Mouse (Mus musculus) embryonic facial prominence, embryonic 15.5 days (tissue): ENCODE measurements around the gene Grm3. TPM values are rescaled to one million over a fixed set of nuclear protein-coding genes. Genes with fewer than 3 reads are reported as not detected.

Experiments
- ATAC-seq: fragments of 200-750 bp; cut with Nextera tagmentation; 2 replicates; pipeline ENCODE4 v1.8.0; 2017; ENCODE audit warnings: low read depth, moderate TSS enrichment; ENCODE audit not compliant: insufficient number of reproducible peaks, low FRiP score, low TSS enrichment
- H3K27ac ChIP-seq: fragments of 300-500 bp; sonication (generic); replicated peaks from 2 replicates; pipeline ENCODE4 v1.5.1; 2015; ENCODE audit warnings: mild to moderate bottlenecking, inconsistent platforms
- H3K27me3 ChIP-seq: fragments of 300-500 bp; sonication (generic); 2 replicates; pipeline ENCODE4 v1.6.1; 2015; ENCODE audit warnings: inconsistent platforms
- H3K36me3 ChIP-seq: fragments of 300-500 bp; sonication (generic); 2 replicates; pipeline ENCODE4 v1.6.1; 2015; ENCODE audit warnings: mild to moderate bottlenecking, inconsistent platforms
- H3K4me1 ChIP-seq: fragments of 300-500 bp; sonication (generic); 2 replicates; pipeline ENCODE4 v1.6.1; 2015; ENCODE audit warnings: inconsistent platforms
- H3K4me2 ChIP-seq: fragments of 300-500 bp; sonication (generic); replicated peaks from 2 replicates; pipeline ENCODE4 v1.6.1; 2015; ENCODE audit warnings: mild to moderate bottlenecking, inconsistent platforms
- H3K4me3 ChIP-seq: fragments of 300-500 bp; sonication (generic); replicated peaks from 2 replicates; pipeline ENCODE4 v1.5.1; 2015; ENCODE audit warnings: mild to moderate bottlenecking, inconsistent platforms
- H3K9ac ChIP-seq: fragments of 300-500 bp; sonication (generic); 2 replicates; pipeline ENCODE4 v1.6.1; 2015; ENCODE audit warnings: inconsistent platforms
- H3K9me3 ChIP-seq: fragments of 300-500 bp; sonication (generic); replicated peaks from 2 replicates; pipeline ENCODE4 v1.6.1; 2016; ENCODE audit warnings: inconsistent platforms
- WGBS: fragments of 180-500 bp; shearing (Covaris S2); methylation state at CpG from one replicate; pipeline ENCODE4 v1.1.7; 2015; 5-methylcytosine and 5-hydroxymethylcytosine counted together
- polyA plus RNA-seq: library from polyadenylated mRNA; unstranded; fragments of >200 nt; fragmentation: Nextera tagmentation; extraction: Ambion mirVana; gene quantifications from 2 replicates; pipeline ENCODE4 v1.2.1, GENCODE M21; 2015

Grm3 gene
- polyA plus RNA-seq, 1 experiment from 2014 or later, result 0.27 TPM

DNA sequence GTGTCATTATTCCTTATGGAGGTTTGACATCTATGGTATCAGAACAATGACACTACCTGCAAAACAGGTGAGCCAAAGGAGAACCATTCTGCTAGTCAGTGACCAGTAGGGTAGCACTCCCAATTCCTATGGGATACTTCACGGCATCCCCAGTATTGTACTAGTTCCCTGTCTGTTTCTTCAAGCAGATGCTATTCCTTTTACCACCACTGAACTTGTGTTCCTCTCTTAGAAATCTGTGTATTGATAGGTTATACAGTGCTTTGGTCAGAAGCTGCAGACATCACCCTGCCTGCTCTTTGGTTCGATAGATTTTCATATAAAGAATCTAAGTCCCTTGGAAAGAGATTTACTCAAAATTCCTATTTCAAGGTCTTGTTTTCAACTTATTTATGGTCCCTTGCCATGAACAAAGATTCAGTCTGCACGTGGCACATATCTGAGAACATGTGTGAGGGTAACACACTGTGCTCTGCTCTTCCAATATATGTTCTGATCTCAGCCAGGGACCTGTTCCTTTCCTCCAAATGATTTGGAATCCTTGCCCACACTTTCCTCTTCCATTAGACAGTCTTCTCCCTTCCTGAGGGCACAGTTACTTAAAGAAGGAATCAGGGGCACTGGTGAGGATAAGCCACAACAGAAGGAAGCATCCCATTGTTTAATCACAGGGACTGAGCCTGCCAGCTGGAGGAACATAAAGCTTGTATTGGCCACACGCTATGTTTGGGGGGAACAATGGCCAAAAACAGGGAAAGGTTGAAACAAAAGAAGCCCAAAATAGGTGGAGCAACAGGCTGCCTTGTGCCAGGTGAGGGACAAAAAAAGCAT is 102.5 kb downstream of the Grm3 start:
- ATAC-seq, result no peak
- Histone ChIP-seq H3K4me1 (no peaks in the 10 kb centered on the region), H3K27ac (no peak overlapping the region), H3K27me3 (no peaks in the 10 kb centered on the region), H3K36me3 (no peaks in the 10 kb centered on the region), H3K4me3 (no peak overlapping the region), H3K4me2 (no peak overlapping the region), H3K9me3 (no peaks in the 10 kb centered on the region), H3K9ac (no peak overlapping the region)
- WGBS, result 56% methylated on average over 4 of the region's 4 CpGs

- no peak overlapping the region for H3K27ac ChIP-seq
- H3K4me1 ChIP-seq, result no peaks in the 10 kb centered on the region
- no peak overlapping the region for H3K4me3 ChIP-seq
- H3K9ac ChIP-seq, result no peak overlapping the region
- whole genome bisulfite sequencing, result 77% methylated on average over 3 of the region's 3 CpGs
- no peaks in the 10 kb centered on the region for H3K27me3 ChIP-seq
- H3K4me2 ChIP-seq, result no peak overlapping the region
- no peaks in the 10 kb centered on the region for H3K36me3 ChIP-seq
- H3K9me3 ChIP-seq, result no peaks in the 10 kb centered on the region
- ATAC-seq, result no peak
Measured at GRCm38 (mm10) chr5:9621417-9622067, 103.4 kb downstream of the Grm3 start.

- no peaks in the 10 kb centered on the region for H3K4me1 ChIP-seq
Measured at GRCm38 (mm10) chr5:9579021-9579420, 145.9 kb downstream of the Grm3 start.

GRCm38 (mm10) chr5:9578571-9578970 is 146.4 kb downstream of the Grm3 start:
- no peak overlapping the region for H3K4me2 ChIP-seq
- no peaks in the 10 kb centered on the region for H3K9me3 ChIP-seq
- no peak overlapping the region for H3K27ac ChIP-seq
- H3K27me3 ChIP-seq, result no peaks in the 10 kb centered on the region
- H3K36me3 ChIP-seq, result no peaks in the 10 kb centered on the region
- H3K4me3 ChIP-seq, result no peak overlapping the region
- H3K4me1 ChIP-seq, result no peaks in the 10 kb centered on the region
- ATAC-seq, result no peak
- no peak overlapping the region for H3K9ac ChIP-seq
- whole genome bisulfite sequencing, result 69% methylated on average over 2 of the region's 2 CpGs

More at GRCm38 (mm10) chr5:9579021-9579420, 145.9 kb downstream of the Grm3 start:
- H3K9ac ChIP-seq, result no peak overlapping the region
- WGBS, result 43% methylated on average over 2 of the region's 2 CpGs
- H3K36me3 ChIP-seq, result no peaks in the 10 kb centered on the region
- no peak overlapping the region for H3K4me2 ChIP-seq
- H3K4me3 ChIP-seq, result no peak overlapping the region
- H3K9me3 ChIP-seq, result no peaks in the 10 kb centered on the region
- H3K27ac ChIP-seq, result no peak overlapping the region
- H3K27me3 ChIP-seq, result no peaks in the 10 kb centered on the region
- no peak for ATAC-seq

DNA sequence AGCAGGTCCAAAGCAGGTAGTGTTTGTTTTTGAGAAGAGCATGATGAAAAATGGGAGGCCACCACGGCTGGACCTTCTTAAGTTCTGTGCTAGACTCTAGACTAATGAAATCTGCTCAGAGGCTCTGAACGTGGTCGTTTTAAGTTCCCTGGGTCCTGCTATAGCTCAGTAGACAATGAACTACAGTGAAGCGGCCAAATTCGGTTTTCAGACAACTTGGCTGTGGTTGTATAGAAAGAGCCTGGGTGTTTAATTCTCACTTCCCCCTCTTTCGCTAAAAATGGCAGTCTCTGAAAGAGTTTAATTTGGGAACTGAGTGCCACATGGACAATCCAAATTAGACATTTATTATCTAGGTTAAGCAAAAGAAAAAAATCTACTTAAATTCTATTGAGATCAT is 154.0 kb downstream of the Grm3 start:
- Histone ChIP-seq H3K9ac (no peak overlapping the region), H3K4me2 (no peak overlapping the region), H3K36me3 (no peaks in the 10 kb centered on the region), H3K4me1 (no peaks in the 10 kb centered on the region), H3K4me3 (no peak overlapping the region), H3K9me3 (no peaks in the 10 kb centered on the region), H3K27ac (no peak overlapping the region), H3K27me3 (no peaks in the 10 kb centered on the region)
- ATAC-seq, result no peak
- 85% methylated on average over 6 of the region's 6 CpGs for WGBS

DNA sequence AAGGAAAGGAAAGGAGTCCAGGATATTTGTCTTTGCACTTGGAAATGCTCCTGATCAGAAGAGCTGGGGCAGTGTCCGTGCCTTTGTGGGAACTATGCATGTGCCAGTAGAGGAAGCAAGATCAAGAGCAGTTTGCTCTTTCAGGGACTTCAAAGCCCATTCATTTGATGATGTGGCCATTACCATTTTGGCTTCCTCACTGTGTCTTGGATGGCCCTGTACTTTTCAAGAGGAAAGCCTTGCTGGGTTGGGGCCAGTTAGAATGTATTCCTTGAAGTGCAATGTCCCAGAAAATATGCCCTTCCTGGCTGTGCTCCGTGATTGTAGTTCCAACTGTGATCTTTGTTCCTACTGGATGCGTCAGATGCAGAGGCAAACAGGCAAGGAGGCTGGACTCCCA is 167.3 kb downstream of the Grm3 start:
- no peaks in the 10 kb centered on the region for H3K27me3 ChIP-seq
- no peak for ATAC-seq
- H3K9ac ChIP-seq, result no peak overlapping the region
- no peak overlapping the region for H3K27ac ChIP-seq
- 63% methylated on average over 3 of the region's 3 CpGs for WGBS
- H3K4me3 ChIP-seq, result no peak overlapping the region
- H3K9me3 ChIP-seq, result no peaks in the 10 kb centered on the region
- H3K36me3 ChIP-seq, result no peaks in the 10 kb centered on the region
- H3K4me2 ChIP-seq, result no peak overlapping the region
- no peaks in the 10 kb centered on the region for H3K4me1 ChIP-seq

- H3K9me3 ChIP-seq, result no peaks in the 10 kb centered on the region
- ATAC-seq, result no peak
- H3K36me3 ChIP-seq, result no peaks in the 10 kb centered on the region
- no peak overlapping the region for H3K27ac ChIP-seq
- no peaks in the 10 kb centered on the region for H3K27me3 ChIP-seq
- H3K4me1 ChIP-seq, result no peaks in the 10 kb centered on the region
- 18% methylated on average over 8 of the region's 8 CpGs for WGBS
- H3K9ac ChIP-seq, result no peak overlapping the region
- no peak overlapping the region for H3K4me2 ChIP-seq
- no peak overlapping the region for H3K4me3 ChIP-seq
Measured at GRCm38 (mm10) chr5:9540822-9541557, 184.0 kb downstream of the Grm3 start.

DNA sequence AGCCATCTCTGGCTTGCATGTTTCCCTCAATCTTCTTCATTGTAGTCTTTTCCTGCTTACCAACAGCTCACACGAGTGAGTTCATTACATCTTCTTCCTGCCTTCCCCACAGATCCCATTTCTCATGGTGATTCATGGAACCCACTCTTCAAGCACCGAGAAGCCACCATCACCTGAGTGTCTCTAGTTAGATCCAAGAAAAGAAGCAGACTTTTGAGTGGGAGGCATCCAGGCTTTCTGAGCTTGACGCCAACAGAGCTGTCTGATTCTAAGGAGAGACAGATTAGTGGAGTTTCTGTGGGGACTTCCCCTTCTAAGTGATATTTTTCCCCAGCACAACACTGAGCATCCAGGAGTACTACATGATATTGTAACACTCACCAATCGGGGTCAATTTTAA is 199.5 kb downstream of the Grm3 start:
- Histone ChIP-seq H3K9me3 (no peaks in the 10 kb centered on the region), H3K4me2 (no peak overlapping the region), H3K36me3 (no peaks in the 10 kb centered on the region), H3K27me3 (no peaks in the 10 kb centered on the region), H3K27ac (no peak overlapping the region), H3K4me3 (no peak overlapping the region), H3K9ac (no peak overlapping the region), H3K4me1 (no peaks in the 10 kb centered on the region)
- no peak for ATAC-seq
- WGBS, result 80% methylated on average over 4 of the region's 4 CpGs

DNA sequence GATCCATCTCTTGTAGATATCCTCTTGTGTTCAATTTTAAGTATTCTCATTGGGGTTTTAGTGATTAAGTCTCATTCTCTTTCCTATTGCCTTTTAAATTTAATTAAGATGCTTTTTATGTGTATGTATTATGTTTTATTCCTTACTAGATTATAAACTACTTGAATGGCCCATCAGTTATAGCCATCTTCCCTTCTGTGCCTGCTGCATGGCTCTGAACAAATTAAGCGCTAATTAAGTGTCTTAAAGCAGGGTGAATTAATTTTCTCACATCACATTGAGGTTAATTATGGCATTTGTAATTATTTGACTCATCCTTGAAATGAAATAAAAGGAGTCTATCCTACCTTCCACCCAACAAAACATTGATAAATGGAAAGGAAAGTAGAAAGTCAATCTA is 213.9 kb downstream of the Grm3 start:
- no peak overlapping the region for H3K4me2 ChIP-seq
- no peak for ATAC-seq
- WGBS, result 88% methylated on average over 1 of the region's 1 CpGs

GRCm38 (mm10) chr5:9497235-9497634 is 227.7 kb downstream of the Grm3 start:
- WGBS, result 76% methylated on average over 4 of the region's 4 CpGs
- H3K9ac ChIP-seq, result no peak overlapping the region
- H3K9me3 ChIP-seq, result no peaks in the 10 kb centered on the region
- no peak for ATAC-seq
- H3K4me1 ChIP-seq, result no peaks in the 10 kb centered on the region
- H3K27ac ChIP-seq, result no peak overlapping the region
- no peaks in the 10 kb centered on the region for H3K27me3 ChIP-seq
- H3K4me3 ChIP-seq, result no peak overlapping the region
- no peaks in the 10 kb centered on the region for H3K36me3 ChIP-seq
- no peak overlapping the region for H3K4me2 ChIP-seq

More for the DNA sequence above, 213.9 kb downstream of the Grm3 start:
- Histone ChIP-seq H3K36me3 (no peaks in the 10 kb centered on the region), H3K4me3 (no peak overlapping the region), H3K4me1 (no peaks in the 10 kb centered on the region), H3K27ac (no peak overlapping the region), H3K9ac (no peak overlapping the region), H3K9me3 (no peaks in the 10 kb centered on the region), H3K27me3 (no peaks in the 10 kb centered on the region)

DNA sequence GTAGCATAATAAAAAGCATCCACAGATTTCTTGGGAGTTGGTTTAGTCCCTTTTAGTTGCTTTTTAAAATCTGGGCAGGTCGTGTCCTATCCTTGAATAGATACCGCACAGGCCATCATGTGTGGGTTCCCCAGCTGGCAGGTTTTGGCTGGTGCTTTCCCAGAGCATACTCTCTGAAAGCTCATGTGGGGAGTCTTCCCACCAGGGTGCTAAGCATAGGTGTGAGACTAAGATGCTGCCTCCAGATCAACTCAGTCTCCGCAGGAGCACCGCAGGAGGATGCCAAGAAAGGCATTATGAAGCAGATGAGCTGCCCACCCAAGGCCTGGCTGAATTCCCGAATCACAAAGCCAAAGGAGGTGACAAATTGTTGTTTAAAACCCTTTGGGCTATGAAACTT is 229.5 kb downstream of the Grm3 start:
- WGBS, result 25% methylated on average over 5 of the region's 5 CpGs
- Histone ChIP-seq H3K9ac (no peak overlapping the region), H3K36me3 (no peaks in the 10 kb centered on the region), H3K27ac (no peak overlapping the region), H3K4me1 (no peaks in the 10 kb centered on the region), H3K9me3 (no peaks in the 10 kb centered on the region), H3K4me2 (no peak overlapping the region), H3K4me3 (no peak overlapping the region), H3K27me3 (no peaks in the 10 kb centered on the region)
- ATAC-seq, result no peak
